Mouse (Mus musculus): ENCODE data around the gene Slc35f5. TPM values are rescaled to one million over a fixed set of nuclear protein-coding genes. Genes with fewer than 3 reads are reported as not detected.

Slc35f5 gene
- 0.58 TPM for polyA plus RNA-seq (2017; shearing (Covaris generic))

DNA sequence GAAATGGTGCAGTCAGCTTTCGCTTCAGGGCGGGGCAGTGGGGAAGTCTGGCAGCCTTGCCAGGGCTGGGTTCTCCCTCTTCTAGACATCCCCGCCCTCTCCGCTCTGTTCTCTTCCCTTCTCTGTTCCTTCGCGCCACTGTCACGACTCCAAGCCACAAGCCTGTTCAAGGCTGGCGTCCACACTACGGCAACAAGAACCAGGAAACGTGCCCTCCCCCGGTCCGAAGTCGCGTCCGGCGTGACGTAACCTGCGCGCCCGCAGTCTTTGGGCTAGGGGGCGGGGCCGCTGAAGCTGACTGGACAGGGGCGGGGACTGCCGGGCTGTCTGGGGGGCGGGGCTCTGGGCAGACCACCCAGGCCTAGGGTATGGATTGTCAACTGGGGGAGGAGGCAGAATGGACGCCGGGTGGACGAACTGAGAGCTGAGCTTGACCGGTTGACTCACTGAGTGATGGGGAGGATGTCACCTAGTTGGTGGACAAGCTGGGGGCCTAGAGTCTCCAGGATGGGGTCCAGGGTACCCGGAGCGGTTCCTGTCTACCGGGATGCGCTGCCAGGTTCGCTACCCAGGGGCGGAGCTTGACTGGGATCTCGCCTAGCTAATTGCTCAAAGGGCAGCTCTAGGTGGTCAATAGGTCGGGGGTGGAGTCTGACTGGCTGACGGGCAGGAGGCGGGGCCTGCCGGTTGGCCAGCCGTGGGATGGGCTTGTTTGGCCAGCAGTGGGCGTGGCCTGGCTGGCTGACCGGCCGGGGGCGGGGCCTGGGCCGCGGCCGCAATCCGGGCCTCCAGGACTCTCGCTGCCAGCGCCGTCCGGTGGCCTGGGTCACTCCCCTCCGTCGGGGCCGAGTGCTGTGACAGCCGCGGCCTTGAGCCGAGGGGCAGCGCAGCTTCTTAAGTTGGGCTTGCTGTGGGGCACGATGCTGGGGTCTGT is at the start of gene Slc35f5:
Gene Slc35f5 (plus strand): TSS at position 337 of the 934 bp plus-strand sequence.

Other genes with a start within 250 kb of the Slc35f5 start
- gene Actr3, start 124.9 kb upstream of the Slc35f5 start, polyA plus RNA-seq (2017; shearing (Covaris generic)): 891 TPM
- gene Gpr39, start 116.4 kb downstream of the Slc35f5 start, polyA plus RNA-seq (2017; shearing (Covaris generic)): not detected